Mouse (Mus musculus) T-cell, adult 66 days (primary cell): ENCODE data around the gene Prl4a1. TPM values are rescaled to one million over a fixed set of nuclear protein-coding genes. Genes with fewer than 3 reads are reported as not detected.

ENCODE experiments used
- total RNA-seq, 2 experiments: library from RNA; stranded (reverse); gene quantifications; 3 replicates in 1 of 2; 4 replicates in 1 of 2; pipeline ENCODE4 v1.2.4; 2023

Prl4a1 gene
- total RNA-seq, result not detected

GRCm38 (mm10) chr13:28015912-28016311, at the start of gene Prl4a1:
Prl4a1 (plus strand) TSS chr13:28016212.

Other genes starting within 250 kb of the Prl4a1 start
- gene Prl7c1, start 235.4 kb upstream of the Prl4a1 start, total RNA-seq, result not detected
- not detected for gene Prl2a1, start 214.6 kb upstream of the Prl4a1 start, total RNA-seq
- gene Prl2c1, start 166.9 kb upstream of the Prl4a1 start, total RNA-seq, result not detected
- not detected for gene Prl5a1, start 126.3 kb downstream of the Prl4a1 start, total RNA-seq
- 100 to 1,000 TPM; 401 to 447 TPM for gene Gm11361, start 241.3 kb downstream of the Prl4a1 start, total RNA-seq